Mouse (Mus musculus) stomach, embryonic 16.5 days (tissue): ENCODE measurements around the gene Exoc8. TPM values are rescaled to one million over a fixed set of nuclear protein-coding genes. Genes with fewer than 3 reads are reported as not detected.

Experiments
- ATAC-seq: fragments of 200-750 bp; cut with Nextera tagmentation; 2 replicates; pipeline ENCODE4 v1.8.0; 2017; ENCODE audit warnings: moderate number of reproducible peaks, moderate TSS enrichment; ENCODE audit not compliant: insufficient read depth, low FRiP score
- H3K27ac ChIP-seq: fragments of 300-500 bp; sonication (generic); 2 replicates; pipeline ENCODE4 v1.5.1; 2014; ENCODE audit warnings: low read length
- H3K27me3 ChIP-seq: fragments of 300-500 bp; sonication (generic); 2 replicates; pipeline ENCODE4 v1.6.1; 2014; ENCODE audit warnings: low read length, control low read depth, mixed read lengths; ENCODE audit not compliant: control insufficient read depth, insufficient read depth
- H3K36me3 ChIP-seq: fragments of 300-500 bp; sonication (generic); 2 replicates; pipeline ENCODE4 v1.6.1; 2014; ENCODE audit warnings: low read length; ENCODE audit not compliant: control insufficient read depth, insufficient read depth
- H3K4me1 ChIP-seq: fragments of 300-500 bp; sonication (generic); 2 replicates; pipeline ENCODE4 v1.6.1; 2014; ENCODE audit warnings: low read length, control low read depth, mixed read lengths; ENCODE audit not compliant: control insufficient read depth, insufficient read depth
- H3K4me2 ChIP-seq: fragments of 300-500 bp; sonication (generic); 2 replicates; pipeline ENCODE4 v1.6.1; 2014; ENCODE audit warnings: low read depth, low read length, mixed read lengths
- H3K4me3 ChIP-seq: fragments of 300-500 bp; sonication (generic); replicated peaks from 2 replicates; pipeline ENCODE4 v1.5.1; 2014; ENCODE audit warnings: mild to moderate bottlenecking, low read length
- H3K9ac ChIP-seq: fragments of 300-500 bp; sonication (generic); 2 replicates; pipeline ENCODE4 v1.6.1; 2014; ENCODE audit warnings: low read length
- H3K9me3 ChIP-seq: fragments of 300-500 bp; sonication (generic); replicated peaks from 2 replicates; pipeline ENCODE4 v1.6.1; 2016; ENCODE audit warnings: low read length, control low read depth; ENCODE audit not compliant: control insufficient read depth
- WGBS: fragments of 180-500 bp; shearing (Covaris S2); extraction: QIAGEN DNeasy Blood & Tissue Kit; methylation state at CpG from one replicate; pipeline ENCODE4 v1.1.7; 2014; 5-methylcytosine and 5-hydroxymethylcytosine counted together
- polyA plus RNA-seq: library from polyadenylated mRNA; unstranded; fragments of >200 nt; fragmentation: Nextera tagmentation; extraction: Ambion mirVana; gene quantifications from 2 replicates; pipeline ENCODE4 v1.2.1, GENCODE M21; 2015

Exoc8 gene
- polyA plus RNA-seq, 1 experiment from 2014 or later = 6.0 TPM

GRCm38 (mm10) chr8:124911938-124912872 is 14.7 kb upstream of the Exoc8 start:
- H3K4me1 ChIP-seq = no peaks in the 10 kb centered on the region
- no peaks in the 10 kb centered on the region for H3K27me3 ChIP-seq
- H3K4me2 ChIP-seq = no peak overlapping the region
- H3K4me3 ChIP-seq = no peak overlapping the region
- WGBS = 78% methylated on average over 17 of the region's 17 CpGs
- peaks cover 24% of the 10 kb centered on the region for H3K36me3 ChIP-seq
- no peak overlapping the region for H3K9ac ChIP-seq
- H3K27ac ChIP-seq = no peak overlapping the region
- no peak for ATAC-seq
- 0 out of 2 replicates have a peak, but pooled peaks cover 4% of the 10 kb centered on the region for H3K9me3 ChIP-seq

DNA sequence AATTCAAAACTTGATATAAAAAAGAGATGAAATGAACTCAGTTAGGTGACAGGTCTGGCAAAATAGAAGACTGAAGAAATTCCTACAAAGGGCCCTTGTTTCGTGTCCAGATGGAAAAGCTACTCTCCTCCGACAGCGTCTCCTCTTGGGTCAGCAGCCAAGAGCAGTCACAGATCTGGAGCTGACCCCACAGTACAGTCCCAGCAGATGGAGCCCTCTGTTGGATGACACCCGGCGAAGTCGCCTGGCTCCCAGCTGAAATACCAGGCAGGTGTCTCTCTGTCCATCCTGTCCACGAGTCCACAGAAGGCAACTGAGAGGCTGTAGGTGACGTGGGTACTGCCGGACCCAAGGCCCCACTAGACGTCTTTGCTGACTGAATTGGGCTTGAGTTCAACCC is 12.8 kb upstream of the Exoc8 start:
- peaks cover 24% of the 10 kb centered on the region for H3K36me3 ChIP-seq
- H3K9me3 ChIP-seq = 0 out of 2 replicates have a peak, but pooled peaks cover 4% of the 10 kb centered on the region
- H3K27ac ChIP-seq = no peak overlapping the region
- H3K27me3 ChIP-seq = no peaks in the 10 kb centered on the region
- H3K9ac ChIP-seq = no peak overlapping the region
- no peaks in the 10 kb centered on the region for H3K4me1 ChIP-seq
- no peak overlapping the region for H3K4me2 ChIP-seq
- 80% methylated on average over 10 of the region's 10 CpGs for WGBS
- H3K4me3 ChIP-seq = no peak overlapping the region
- ATAC-seq = no peak

DNA sequence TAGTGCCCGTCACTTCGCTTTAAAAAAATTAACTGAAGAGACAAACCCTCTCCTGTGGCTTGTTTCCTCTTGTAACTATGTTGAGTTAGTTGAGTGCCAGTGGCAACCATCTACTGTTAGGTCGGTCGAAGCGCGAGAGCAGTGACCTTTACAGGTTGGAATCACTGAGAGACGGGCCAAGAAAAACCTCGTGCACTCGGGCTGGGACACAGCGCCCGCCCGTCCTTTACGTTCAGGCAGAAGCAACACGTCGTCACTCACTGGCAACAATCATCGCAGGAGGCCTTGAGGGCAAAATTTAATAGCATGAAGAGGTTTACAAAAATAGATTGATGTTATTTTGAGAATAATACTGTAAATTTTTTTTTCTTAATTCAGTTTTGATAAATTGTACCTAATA is 12.4 kb upstream of the Exoc8 start:
- Histone ChIP-seq H3K4me3 (no peak overlapping the region), H3K4me1 (no peaks in the 10 kb centered on the region), H3K27me3 (no peaks in the 10 kb centered on the region), H3K27ac (no peak overlapping the region), H3K9ac (no peak overlapping the region), H3K36me3 (peaks cover 23% of the 10 kb centered on the region), H3K4me2 (no peak overlapping the region), H3K9me3 (0 out of 2 replicates have a peak, but pooled peaks cover 4% of the 10 kb centered on the region)
- ATAC-seq = no peak
- WGBS = 93% methylated on average over 16 of the region's 16 CpGs

GRCm38 (mm10) chr8:124905482-124905881 is 8.0 kb upstream of the Exoc8 start:
- no peaks in the 10 kb centered on the region for H3K27me3 ChIP-seq
- no peak overlapping the region for H3K27ac ChIP-seq
- H3K4me1 ChIP-seq = no peaks in the 10 kb centered on the region
- no peaks in the 10 kb centered on the region for H3K9me3 ChIP-seq
- no peak overlapping the region for H3K4me3 ChIP-seq
- 70% methylated on average over 2 of the region's 2 CpGs for WGBS
- no peak overlapping the region for H3K4me2 ChIP-seq
- no peak for ATAC-seq
- no peak overlapping the region for H3K9ac ChIP-seq
- peaks cover 20% of the 10 kb centered on the region for H3K36me3 ChIP-seq

GRCm38 (mm10) chr8:124903198-124903597 is 5.7 kb upstream of the Exoc8 start:
- H3K36me3 ChIP-seq = peaks cover 16% of the 10 kb centered on the region
- peaks cover 6% of the 10 kb centered on the region for H3K4me1 ChIP-seq
- H3K4me3 ChIP-seq = no peak overlapping the region
- no peak overlapping the region for H3K4me2 ChIP-seq
- H3K27ac ChIP-seq = no peak overlapping the region
- H3K9me3 ChIP-seq = no peaks in the 10 kb centered on the region
- no peaks in the 10 kb centered on the region for H3K27me3 ChIP-seq
- no peak overlapping the region for H3K9ac ChIP-seq
- 90% methylated on average over 15 of the region's 15 CpGs for WGBS
- ATAC-seq = no peak

DNA sequence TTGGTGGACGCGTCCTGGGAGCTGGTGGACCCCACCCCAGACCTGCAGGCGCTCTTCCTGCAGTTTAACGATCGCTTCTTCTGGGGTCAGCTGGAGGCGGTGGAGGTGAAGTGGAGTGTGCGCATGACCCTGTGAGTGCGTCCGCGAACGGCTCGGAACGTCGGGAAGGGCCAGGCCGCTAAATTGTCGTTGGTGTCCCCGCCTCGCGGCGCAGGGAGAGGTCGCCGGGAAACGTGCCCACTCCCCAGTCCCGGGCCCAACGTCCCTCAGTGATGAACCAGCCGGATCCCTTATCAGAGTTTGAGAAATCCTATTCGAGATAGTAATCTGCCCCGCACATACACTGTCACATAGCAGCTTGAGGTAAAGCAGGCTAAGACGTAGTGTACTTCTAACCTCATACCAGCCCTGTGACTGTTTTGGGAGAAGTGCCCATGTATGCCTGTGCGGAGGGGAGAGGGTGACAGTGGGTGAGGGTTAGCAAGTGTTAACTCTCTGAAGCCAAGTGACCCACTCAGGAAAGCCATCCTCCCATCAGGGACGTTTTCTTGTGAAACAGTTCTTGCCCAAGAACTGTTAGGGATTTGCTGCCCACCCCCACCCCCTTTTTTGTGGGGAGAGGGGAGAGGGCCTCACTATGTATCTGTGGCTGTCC is 873 bp upstream of the Exoc8 start:
- Histone ChIP-seq H3K9ac (peak overlapping the region; percentile 92), H3K27me3 (no peaks in the 10 kb centered on the region), H3K4me3 (peak overlapping the region; percentile 96), H3K4me1 (peaks cover 16% of the 10 kb centered on the region), H3K27ac (peak overlapping the region; percentile 74; the same call in 1 of the 2 replicates), H3K4me2 (peak overlapping the region; percentile 91), H3K36me3 (peaks cover 9% of the 10 kb centered on the region), H3K9me3 (no peaks in the 10 kb centered on the region)
- no peak; the same call in 1 of the 2 replicates for ATAC-seq
- 4% methylated on average over 28 of the region's 31 CpGs for WGBS

GRCm38 (mm10) chr8:124896632-124897385 is 696 bp downstream of the Exoc8 start:
- Histone ChIP-seq H3K27ac (peak overlapping the region; percentile 89), H3K4me1 (peaks cover 16% of the 10 kb centered on the region), H3K9me3 (no peaks in the 10 kb centered on the region), H3K27me3 (no peaks in the 10 kb centered on the region), H3K9ac (peak overlapping the region; percentile 91), H3K36me3 (peaks cover 5% of the 10 kb centered on the region), H3K4me3 (peak overlapping the region; percentile 96), H3K4me2 (peak overlapping the region; percentile 89)
- ATAC-seq = peak; percentile 47
- under 1% methylated on average over 60 of the region's 60 CpGs for WGBS

- Histone ChIP-seq H3K4me1 (peaks cover 16% of the 10 kb centered on the region), H3K4me3 (peak overlapping the region; percentile 96), H3K36me3 (no peaks in the 10 kb centered on the region; the same call in none of the 2 replicates), H3K9me3 (no peaks in the 10 kb centered on the region), H3K27me3 (no peaks in the 10 kb centered on the region), H3K27ac (peak overlapping the region; percentile 89), H3K9ac (peak overlapping the region; percentile 91), H3K4me2 (peak overlapping the region; percentile 89)
- WGBS = 56% methylated on average over 26 of the region's 26 CpGs
- ATAC-seq = peak; percentile 49
Measured at GRCm38 (mm10) chr8:124896010-124896631, 1.4 kb downstream of the Exoc8 start.
